Mouse (Mus musculus) brain, embryonic 14.5 days (tissue): ENCODE data around the gene Itga6.

Experiments
- CTCF ChIP-seq: fragments of 200-500 bp; IDR thresholded peaks from 2 replicates; pipeline ENCODE4 v1.5.1; 2012; ENCODE audit warnings: inconsistent platforms, mild to moderate bottlenecking, moderate library complexity, borderline replicate concordance; ENCODE audit not compliant: insufficient read depth, insufficient read length; ENCODE audit errors: extremely low read depth
- POLR2A ChIP-seq: fragments of 200-500 bp; IDR thresholded peaks from 2 replicates; pipeline ENCODE4 v1.6.1; 2012; ENCODE audit warnings: mild to moderate bottlenecking, inconsistent platforms, borderline replicate concordance; ENCODE audit not compliant: poor library complexity, insufficient read depth, insufficient read length, severe bottlenecking; ENCODE audit errors: extremely low read depth

- TF ChIP-seq POLR2A (no peak), CTCF (no peak)
Observed at GRCm38 (mm10) chr2:71835556-71835955, 90.1 kb downstream of the Itga6 start.
